Mouse (Mus musculus) brain, embryonic 14.5 days (tissue): ENCODE results near the gene Fads3. TPM values are rescaled to one million over a fixed set of nuclear protein-coding genes. Genes with fewer than 3 reads are reported as not detected.

Experiments used
- DNase-seq: peaks from one replicate; pipeline ENCODE4 v3.0.0-alpha.2; 2011; ENCODE audit warnings: low read depth
- CTCF ChIP-seq: fragments of 200-500 bp; IDR thresholded peaks from 2 replicates; pipeline ENCODE4 v1.5.1; 2012; ENCODE audit warnings: inconsistent platforms, mild to moderate bottlenecking, moderate library complexity, borderline replicate concordance; ENCODE audit not compliant: insufficient read depth, insufficient read length; ENCODE audit errors: extremely low read depth
- POLR2A ChIP-seq: fragments of 200-500 bp; IDR thresholded peaks from 2 replicates; pipeline ENCODE4 v1.6.1; 2012; ENCODE audit warnings: mild to moderate bottlenecking, inconsistent platforms, borderline replicate concordance; ENCODE audit not compliant: poor library complexity, insufficient read depth, insufficient read length, severe bottlenecking; ENCODE audit errors: extremely low read depth
- polyA plus RNA-seq: library from polyadenylated mRNA; depleted of rRNA; stranded (reverse); fragments of >200 nt; gene quantifications from 2 replicates; pipeline ENCODE4 v1.2.3, GENCODE M21; 2012

The Fads3 gene
- polyA plus RNA-seq, 1 experiment: 42.8 TPM

DNA sequence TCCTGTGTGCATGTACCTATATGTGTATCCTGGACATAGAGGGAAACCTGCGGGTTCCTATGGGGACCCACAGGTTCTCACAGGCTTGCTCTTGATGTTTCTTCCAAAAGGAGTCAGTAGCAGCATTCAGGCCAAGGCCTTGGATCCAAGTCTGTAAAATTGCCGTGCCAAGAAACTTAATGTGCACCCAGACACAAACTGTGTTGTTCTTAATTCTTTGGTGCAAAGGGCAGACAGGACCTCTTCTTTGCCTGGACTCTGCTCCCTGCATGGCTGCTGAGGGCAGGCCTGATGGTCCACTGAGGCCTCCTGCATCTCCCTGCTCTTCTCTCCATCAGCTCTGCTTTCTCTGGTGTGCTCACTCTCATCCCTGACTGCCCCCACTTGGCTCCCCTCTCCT, 11.6 kb upstream of the Fads3 start:
- TF ChIP-seq POLR2A: no peak
- TF ChIP-seq CTCF: no peak

DNA sequence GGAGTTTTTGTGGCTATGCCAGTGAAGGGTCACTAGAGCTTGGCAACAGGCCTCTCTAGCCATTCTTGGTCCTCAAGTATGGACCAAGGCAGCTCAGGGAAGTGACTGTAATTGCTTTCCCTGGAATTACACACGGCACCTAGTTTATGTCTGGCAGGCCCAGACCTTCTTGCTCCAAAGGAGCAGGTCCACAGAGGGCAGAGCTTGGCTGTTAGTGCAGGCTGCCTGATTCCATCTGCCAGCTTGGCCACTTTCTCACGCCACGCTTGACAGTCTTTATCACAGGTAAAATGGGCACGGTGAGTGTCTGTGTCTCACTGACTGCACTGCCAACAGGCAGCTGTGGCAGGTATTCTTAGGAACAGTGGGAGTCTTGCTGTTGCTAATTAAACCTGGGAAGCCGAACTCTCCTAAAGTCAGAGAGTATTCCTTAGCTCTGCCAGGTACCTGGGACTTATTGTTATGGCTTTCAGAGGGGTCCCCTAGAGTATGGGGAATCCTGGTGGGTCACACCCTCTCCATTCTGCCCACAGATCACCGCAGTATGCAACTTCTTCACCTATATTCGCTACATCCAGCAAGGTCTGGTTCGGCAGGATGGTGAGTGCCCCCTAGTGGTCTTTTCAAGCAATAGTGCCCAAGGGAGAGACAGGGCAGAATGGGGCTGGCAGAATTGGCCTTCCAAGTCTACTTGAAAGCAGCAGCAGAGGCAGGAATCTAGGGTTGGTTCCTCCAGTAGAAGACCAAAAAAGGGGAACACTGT, 8.0 kb upstream of the Fads3 start:
- peak; percentile 90 for TF ChIP-seq CTCF
- no peak for TF ChIP-seq POLR2A
- DNase-seq: peak; percentile 79

More for the DNA sequence above, 11.6 kb upstream of the Fads3 start:
- DNase-seq: no peak

DNA sequence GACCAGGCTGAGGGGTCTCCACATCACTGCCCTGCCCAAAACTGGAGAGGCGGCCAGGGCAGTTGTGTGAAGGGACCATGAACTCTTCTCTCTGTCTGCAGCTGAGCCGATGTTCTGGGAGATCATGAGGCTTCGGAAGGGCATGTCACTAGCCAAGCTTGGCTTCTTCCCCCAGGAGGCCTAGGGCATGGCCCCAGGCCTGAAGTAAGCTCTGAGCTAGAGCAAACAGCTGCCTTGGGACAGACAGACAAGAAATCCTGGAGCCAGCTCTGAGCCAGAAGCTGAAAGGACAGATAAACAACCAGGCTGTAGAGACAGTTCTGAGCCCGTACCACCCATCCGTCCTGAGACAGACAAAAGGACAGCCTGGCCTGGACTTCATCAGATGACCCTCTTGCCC, 7.0 kb upstream of the Fads3 start:
- no peak for DNase-seq
- TF ChIP-seq CTCF (no peak), POLR2A (no peak)

DNA sequence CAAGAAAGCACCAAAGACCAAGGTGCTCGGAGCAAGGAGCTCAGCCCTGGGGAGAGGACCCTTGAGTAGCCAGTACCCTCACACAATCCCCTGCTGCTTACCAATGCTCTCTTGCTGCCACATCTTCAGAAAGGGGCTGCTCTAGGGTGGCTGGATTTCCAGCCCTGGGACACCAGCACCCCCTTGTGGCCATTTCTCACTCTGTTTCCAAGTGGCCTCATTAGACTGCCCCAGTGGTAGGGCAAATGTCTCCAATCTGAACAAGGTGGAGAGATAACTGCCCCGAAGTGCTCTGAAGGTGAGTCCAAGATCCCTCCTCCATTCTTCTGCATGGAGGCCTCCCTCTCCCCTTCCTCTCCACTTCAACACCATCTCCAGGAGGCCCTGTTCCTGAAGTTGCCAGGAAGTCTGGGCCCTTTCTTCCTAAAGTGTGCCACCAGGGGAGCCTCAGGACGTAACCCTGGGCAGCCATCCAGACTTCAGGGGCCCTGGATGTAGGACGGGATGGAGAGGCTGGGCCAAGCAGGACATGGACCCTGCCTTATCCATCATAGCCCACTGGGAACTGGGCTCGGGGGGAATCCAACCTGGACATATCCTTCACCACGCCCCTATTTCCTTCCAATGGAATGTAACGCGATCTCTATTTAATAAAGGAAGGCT, 6.5 kb upstream of the Fads3 start:
- TF ChIP-seq POLR2A (no peak), CTCF (peak; percentile 87)
- peak; percentile 80 for DNase-seq

DNA sequence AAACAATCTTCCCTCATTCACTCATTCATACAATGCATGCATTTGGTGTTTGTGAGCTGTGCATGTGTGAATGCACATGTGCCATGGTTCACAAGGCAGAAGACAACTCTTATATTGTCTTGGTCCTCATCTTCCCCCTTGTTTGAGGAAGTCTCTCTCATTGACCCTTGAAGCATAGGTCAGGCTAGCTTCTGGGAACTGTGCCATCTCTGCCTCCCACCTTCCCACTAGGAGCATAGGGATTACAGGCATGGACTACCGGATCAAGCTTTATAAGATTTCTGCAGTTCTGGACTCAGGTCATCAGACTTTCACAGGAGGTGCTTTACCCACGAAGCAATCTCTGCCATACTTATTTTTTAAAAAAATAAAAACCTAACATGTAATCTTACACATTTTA, 3.8 kb upstream of the Fads3 start:
- no peak for DNase-seq
- no peak for TF ChIP-seq POLR2A
- no peak for TF ChIP-seq CTCF

DNA sequence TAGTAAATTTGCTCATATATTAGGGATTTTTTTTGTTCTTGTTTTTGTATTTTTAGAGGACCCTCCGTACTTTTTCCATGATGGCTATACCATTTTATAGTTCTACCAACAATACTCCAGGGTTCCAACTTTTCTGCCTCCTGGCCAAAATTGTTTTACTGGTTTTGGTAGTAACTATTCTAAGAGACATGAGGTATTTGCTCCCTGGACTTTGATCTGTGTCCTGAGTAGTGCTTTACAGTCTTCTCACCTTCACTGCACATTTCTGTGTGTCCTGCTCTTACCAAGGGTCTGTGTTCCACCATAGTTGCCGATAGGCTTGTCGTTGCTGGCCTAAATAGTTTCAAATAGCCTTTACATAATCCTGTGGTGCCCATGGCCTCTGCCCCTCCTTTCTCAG, 3.0 kb upstream of the Fads3 start:
- no peak for DNase-seq
- TF ChIP-seq POLR2A (no peak), CTCF (no peak)

DNA sequence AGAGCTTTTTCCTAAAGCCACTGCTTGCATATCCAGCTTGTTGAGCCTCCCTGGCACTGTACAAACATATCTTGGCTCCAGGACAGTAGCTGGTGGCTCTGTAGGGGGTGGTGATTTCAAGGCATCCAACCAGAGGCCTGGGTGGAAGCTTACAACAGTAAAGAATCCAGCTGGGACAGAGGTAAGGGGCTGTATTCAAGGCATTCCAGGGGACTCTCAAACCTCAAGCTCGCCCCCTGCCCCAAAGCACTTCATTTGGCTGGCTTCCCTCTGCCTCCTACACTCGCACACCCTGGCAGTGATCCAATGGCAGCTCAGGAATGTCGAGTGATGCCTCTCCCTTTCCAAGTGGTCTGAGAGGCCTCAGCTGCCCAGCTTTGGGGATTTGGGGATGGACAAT, 2.5 kb upstream of the Fads3 start:
- TF ChIP-seq POLR2A (no peak), CTCF (no peak)
- peak; percentile 64 for DNase-seq

DNA sequence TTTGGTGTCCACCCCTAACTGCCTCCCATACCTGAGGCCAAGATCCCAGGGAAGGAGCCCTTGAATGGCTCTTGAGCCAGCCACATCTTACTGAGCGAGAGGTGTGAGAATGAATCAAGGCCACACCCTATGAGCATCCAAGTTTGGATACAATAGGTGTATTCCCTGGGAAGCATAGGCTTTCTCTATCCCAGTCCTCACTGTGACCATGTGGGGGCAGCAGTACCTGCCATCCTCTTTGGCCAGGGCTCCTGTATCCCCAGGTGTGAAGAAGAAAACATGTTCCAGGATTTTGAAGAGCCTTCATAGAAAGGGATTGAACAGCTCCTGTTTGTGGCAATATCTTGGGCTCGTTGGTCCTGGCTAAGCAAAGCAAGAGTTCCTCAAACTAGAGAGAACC, 1.8 kb upstream of the Fads3 start:
- TF ChIP-seq POLR2A (no peak), CTCF (peak; percentile 14; the same call in 1 of the 2 replicates)
- DNase-seq: no peak

DNA sequence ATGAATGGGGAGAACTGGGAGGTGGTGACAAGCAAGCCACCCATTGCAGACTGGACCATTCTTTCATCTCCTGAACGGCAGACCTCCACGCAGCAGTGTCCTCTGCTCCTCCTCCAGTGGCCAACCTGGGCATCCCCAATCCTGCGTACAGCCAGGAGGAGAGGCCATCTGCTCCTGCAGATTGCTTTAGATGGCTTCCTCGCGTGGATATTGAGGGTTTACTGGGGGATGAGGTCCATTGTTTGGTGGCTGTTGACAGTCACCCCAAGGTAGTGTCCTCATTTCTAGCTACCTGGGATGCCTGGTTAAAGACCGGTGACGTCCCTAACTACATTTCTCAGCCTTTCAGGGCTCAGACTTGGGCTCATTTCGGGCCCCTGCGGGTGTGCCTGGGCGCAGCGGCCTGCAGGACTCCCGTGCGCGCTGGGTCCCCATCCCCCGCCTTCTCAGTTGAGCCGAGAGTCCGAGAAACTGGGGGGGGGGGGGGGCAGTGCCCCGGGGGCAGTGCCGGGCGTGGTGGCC, 442 bp upstream of the Fads3 start:
- DNase-seq: no peak
- TF ChIP-seq POLR2A (no peak), CTCF (no peak)

DNA sequence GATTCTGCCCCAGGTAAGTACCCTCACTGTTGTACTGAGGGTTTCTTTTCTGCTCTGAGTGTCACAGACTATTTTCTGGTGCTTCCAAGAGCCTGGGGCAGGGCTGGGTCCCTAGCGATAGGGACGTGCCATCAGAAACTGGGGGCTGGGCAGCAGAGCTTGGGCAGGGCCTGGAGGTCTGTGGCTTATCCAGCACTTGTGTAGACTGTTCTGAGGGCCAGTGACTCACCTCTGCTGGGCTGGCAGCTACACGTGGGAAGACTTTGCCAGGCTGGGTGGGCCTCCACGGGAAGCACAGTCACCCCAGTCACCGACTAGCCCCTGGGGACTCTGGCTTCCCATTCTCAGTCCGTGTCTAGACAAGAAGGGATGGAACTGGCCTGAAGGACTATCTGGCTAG, 863 bp downstream of the Fads3 start:
- DNase-seq: no peak
- TF ChIP-seq POLR2A: no peak
- no peak for TF ChIP-seq CTCF

DNA sequence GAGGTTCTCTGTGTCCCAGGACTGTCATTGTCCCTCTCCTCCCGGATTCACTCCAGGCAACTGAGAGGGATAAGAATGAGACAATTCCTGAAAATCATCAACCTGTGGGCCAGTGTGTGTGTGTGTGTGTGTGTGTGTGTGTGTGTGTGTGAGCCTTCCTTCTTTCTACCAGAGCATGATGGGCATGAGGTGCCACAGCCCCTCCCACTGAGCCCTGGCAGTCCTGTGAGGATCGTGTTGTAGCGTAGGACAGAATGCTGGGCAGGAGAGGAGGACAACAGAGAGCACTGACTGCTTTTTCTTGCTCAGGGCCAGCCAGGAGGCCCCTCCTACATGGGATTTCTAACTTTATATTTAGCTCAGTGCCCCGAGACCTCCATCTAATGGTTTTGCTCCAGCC, 1.4 kb downstream of the Fads3 start:
- no peak for DNase-seq
- TF ChIP-seq CTCF (no peak), POLR2A (no peak)
